Mouse (Mus musculus): ENCODE results near the gene Orc1.

The Orc1 gene

GRCm38 (mm10) chr4:108634696-108635095 is 55.5 kb downstream of the Orc1 start:
- in situ Hi-C loops (cut with MboI, MseI): no loop called here

GRCm38 (mm10) chr4:108635101-108635500 is 55.9 kb downstream of the Orc1 start:
- in situ Hi-C loops (cut with MboI, MseI): no loop called here

GRCm38 (mm10) chr4:108637721-108638120 is 58.5 kb downstream of the Orc1 start:
- in situ Hi-C loops (cut with MboI, MseI): no loop called here

GRCm38 (mm10) chr4:108638752-108639151 is 59.5 kb downstream of the Orc1 start:
- in situ Hi-C loops (cut with MboI, MseI): no loop called here

- in situ Hi-C loops (cut with MboI, MseI): no loop called here
Observed at GRCm38 (mm10) chr4:108664407-108664806, 85.2 kb downstream of the Orc1 start.

Data from T-helper 17 cell (primary cell).